Mouse (Mus musculus) ovary, postnatal 14 days (tissue): ENCODE results near the gene Alppl2.

Experiments
- DNase-seq: peaks from one replicate; pipeline ENCODE4 v3.0.0; 2022; ENCODE audit warnings: low spot score

The Alppl2 gene

DNA sequence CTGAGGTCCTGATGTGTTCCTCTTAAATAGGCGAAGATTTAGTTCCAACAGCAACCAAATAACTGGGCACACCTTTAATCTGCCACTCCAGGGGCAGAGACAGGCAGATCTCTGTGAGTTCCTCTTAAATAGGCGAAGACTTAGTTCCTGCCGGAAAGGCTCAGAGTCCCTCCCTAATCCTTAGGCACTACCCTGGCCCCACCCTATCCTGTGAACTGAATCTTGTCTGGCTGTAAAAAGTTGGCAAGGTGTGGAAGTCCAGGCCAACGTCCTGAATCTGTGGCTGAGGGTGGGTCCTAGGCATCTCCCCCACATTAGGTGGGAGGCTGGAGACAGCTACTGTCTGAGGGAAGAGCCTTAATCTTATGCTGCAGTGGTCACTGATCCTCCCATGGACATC lies at the start of gene Alppl2:
Alppl2 (minus strand) TSS at position 101 of the 400 bp plus-strand sequence.
- DNase-seq, result no peak

DNA sequence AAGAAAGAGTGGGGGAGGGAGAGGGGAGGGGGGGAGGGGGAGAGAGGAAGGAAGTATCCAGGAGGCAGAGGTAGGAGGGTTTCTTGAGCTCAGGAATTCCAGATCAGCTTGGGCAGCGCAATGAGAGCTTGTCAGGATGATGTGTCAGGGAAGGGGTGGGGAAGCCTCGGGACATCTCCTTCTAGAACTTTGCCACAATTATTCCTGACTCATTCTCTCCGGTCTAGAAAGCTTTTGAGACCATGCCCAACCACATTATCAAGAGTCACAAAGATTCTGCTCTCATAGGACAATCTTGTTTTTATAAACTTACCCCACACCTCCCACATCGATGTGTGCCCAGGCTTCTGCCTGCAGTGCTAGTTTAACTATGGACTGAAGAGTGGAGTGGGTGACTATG lies 42.1 kb upstream of the Alppl2 start:
- DNase-seq, result no peak

DNA sequence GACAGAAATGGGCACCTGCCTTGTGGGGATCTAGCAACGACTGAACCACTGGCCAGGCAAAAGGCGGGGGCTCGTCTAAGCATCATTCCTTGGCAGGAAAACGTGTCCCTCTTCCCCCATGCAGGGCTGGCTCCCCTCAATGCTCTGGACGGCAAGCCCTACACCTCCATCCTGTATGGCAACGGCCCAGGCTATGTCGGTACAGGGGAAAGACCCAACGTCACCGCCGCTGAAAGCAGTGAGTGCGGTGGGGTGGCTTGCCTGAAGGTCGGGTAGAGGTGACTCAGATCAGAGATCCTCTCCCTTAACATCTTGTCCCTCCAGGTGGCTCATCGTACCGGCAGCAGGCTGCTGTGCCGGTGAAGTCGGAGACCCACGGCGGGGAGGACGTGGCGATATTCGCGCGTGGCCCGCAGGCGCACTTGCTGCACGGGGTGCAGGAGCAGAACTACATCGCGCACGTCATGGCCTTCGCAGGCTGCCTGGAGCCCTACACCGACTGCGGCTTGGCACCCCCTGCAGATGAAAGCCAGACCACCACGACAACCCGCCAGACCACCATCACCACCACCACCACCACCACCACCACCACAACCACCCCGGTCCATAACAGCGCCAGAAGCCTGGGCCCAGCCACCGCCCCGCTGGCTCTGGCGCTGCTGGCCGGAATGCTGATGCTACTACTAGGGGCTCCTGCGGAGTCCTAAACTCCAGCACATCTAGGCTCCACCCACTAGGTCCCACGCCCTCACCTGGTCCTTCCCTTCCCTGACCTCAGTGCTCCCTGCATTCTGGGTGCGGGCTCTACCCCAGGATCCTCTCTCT lies 37.7 kb upstream of the Alppl2 start:
- DNase-seq, result no peak

DNA sequence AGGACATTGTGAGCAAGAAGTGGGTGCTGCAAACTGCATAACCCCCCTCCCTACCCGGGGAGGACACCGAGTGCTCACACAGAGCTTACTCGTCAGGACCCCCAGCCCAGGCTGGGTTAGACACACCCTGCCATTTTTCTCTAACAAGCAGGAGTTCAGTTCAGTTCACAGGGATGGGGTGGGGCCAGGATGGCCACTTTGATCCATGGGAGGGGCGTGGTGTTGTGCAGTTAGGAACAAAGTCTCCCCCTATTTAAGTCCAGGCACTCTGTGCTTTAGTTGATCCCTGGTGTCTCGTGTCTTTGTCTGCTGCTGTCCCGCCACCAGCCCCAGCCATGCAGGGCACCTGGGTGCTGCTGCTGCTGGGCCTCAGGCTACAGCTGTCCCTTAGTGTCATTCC lies 34.9 kb upstream of the Alppl2 start, which contains the start of gene Akp3:
Akp3 (plus strand) TSS at position 301 of the 400 bp plus-strand sequence.
- no peak for DNase-seq

DNA sequence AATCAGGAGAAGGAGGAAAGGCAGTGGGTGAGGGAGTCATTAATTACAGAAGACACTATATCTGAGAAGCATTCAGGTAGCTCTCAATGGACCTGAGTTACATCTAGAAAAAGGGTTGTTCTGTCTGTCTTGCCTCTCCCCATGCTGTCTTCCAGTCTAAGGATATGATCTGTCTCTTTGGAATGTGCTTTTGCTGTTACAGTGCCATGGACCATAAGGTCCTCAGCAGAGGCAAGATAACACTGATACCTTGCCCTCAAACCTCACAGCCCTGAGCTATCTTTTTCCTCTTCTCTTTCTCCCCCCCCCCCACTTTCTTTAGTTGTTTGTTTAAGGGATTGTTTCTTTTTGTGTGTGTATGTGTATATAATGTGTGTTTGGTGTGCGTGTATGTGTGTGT lies 25.1 kb upstream of the Alppl2 start:
- no peak for DNase-seq

DNA sequence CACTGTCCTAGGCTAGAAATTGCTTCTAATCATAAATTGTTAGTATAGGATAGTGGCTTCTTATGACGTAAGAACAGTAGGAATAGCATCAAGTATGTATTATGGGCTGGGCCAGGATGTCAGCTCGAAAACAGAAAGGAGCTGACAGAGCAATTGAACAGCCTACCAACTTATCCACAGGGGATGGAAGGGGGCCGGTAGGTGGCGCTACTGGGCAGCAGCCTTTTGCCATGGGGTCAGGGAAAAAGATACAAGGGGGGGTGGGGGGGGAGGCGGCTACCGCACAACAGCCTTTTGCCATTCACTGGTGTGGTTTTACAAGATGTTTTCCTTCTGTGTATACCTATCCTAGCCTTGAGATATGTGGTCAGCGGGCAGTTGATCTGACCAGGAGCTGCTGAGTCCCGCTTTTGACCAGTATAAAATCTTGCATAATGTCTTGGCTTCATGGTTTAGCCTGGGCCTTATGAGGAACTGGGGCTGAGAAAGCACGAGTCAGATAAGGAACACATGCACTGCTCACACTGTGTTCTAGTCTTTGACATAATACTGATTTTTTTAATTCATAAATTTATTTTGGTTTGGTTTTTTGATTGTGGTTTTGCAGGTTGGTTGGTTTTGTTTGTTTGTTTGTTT lies 22.1 kb upstream of the Alppl2 start:
- DNase-seq, result peak; percentile 22

DNA sequence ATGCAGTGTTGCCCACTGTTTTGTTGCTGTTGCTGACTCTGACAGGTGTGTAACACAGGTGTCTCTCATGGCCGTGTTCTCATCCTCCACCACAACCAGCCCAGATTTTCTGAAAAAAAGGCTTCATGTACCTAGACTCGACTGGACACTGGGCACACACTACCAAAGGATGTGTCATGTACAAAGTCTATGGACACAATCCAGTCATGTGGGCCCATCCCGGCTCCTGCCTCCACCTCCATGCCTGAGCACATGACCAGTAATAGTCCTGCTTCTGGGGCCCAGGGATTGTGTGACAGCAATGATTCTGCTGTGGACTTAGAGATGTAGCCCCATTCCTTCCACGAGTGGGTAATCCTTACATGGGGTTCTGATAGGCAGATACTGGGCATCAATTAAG lies 18.8 kb upstream of the Alppl2 start:
- no peak for DNase-seq

DNA sequence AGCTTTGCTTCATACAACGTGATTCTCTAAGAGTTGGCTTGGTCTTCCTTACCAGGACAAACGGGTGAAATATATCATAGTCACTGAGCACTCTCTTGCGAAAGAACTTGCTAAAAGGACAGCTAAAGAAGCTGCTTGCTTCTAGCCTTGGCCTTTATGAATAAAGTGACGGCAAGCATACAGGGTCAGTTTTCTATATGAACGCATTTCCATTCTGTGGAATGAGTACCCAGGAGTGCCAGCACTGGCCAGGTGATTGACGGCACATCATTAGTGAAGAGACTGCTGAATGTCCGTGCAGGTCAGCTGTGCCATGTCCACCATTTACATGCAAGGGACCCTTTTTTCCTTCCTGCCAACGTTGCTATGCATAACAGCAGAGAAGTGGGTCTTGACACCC lies 16.8 kb upstream of the Alppl2 start:
- DNase-seq, result no peak

DNA sequence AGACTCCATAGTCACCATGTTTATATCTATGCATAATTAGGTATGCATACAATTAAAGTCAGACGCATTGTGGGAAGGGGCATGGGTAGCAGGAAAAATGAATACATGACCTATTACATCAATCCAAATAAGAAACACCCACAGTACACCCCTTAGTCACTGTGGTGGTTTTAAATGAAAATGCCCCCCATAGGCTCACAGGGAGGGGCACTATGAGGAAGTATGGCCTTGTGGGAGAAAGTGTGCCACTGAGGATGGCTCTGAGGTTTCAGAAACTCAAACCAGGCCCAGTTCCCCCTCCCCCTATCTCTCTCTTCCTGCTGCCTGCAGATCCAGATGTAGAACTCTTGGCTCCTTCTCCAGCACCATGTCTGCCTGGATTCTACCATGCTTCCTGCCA lies 14.2 kb upstream of the Alppl2 start:
- DNase-seq, result no peak

DNA sequence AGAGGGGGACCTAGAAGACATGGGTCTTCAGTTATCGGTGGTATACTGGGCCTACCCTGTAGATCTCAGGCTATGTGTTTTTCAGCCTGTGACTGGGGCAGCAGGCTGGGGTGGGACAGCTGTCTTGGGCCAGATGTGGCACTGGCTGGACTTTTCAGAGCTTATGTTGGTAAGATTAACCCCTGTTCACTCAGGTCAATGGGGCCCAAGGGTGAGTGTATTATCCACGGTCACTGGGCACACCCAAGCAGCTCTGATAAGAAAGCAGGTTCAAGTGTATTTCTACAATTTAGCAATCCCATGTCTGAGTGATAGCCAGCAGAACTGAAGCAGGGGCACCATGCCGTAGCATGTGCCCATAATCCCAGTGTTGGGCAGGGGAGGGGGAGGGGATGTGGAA lies 12.4 kb upstream of the Alppl2 start:
- DNase-seq, result no peak

DNA sequence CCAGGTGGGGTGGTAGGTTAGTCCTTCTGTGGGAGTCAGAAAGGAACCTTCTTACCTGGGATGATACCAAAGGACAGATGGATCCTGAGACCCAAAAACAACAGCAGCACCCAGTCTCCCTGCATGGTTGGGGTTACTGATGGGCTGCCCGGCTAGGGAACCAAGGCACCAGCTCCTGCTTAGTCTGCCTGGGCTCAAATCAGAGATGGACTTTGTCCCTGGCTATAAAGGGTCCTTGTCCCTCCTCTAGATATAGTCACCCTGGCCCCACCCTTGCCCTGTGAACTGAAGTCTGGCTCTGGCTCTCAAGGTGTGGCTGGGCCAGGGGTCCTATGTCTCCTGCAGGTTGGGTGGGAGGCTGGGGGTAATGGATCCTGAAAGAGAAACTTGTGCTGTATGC lies 11.7 kb upstream of the Alppl2 start, which contains the start of gene Alpi:
Alpi (minus strand) TSS at position 196 of the 400 bp plus-strand sequence.
- no peak for DNase-seq

DNA sequence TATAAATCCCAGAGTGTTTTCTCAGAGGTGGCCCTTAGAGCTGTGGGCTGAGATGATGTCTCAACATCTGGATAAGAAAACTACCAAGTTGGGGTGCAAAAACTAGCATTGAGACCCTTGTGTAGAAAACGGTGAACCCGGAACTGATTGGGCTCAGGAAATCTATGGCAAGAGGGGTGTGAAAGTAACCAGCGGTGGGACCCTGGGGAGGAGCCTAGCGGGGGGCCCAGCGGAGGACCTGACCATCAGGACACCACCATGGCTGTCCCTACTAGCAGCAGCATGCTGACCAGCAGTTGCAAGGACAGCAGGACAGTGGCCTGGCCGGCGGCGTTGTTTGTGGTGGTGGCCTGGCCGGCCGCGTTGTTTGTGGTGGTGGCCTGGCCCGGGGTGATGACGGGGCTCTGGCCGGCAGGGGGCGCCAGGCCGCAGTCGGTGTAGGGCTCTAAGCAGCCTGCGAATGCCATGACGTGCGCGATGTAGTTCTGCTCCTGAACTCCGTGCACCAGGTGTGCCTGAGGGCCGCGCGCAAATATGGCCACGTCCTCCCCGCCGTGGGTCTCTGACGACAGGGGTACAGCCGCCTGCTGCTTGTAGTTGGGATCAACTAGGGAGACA lies 8.7 kb upstream of the Alppl2 start:
- DNase-seq, result peak; percentile 61

DNA sequence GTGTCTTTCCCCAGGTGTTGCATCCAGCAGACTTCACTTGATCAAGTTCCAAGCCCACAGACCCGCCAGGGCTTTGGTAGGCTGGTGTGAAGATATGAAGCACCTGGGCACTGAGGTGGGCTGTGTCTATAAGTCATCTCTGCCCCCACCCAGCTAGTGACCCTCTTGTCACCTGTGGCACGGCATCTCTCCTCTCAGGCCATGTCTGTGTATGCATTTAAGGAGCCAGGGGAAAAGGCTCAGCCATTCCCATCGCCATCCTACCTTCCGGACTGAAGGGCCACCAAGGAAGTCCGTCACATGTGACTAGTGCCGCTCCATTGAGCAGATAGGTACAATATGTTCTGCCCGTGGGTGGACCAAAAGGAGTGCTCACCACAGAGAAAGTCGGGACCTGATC lies 5.9 kb upstream of the Alppl2 start:
- DNase-seq, result no peak

DNA sequence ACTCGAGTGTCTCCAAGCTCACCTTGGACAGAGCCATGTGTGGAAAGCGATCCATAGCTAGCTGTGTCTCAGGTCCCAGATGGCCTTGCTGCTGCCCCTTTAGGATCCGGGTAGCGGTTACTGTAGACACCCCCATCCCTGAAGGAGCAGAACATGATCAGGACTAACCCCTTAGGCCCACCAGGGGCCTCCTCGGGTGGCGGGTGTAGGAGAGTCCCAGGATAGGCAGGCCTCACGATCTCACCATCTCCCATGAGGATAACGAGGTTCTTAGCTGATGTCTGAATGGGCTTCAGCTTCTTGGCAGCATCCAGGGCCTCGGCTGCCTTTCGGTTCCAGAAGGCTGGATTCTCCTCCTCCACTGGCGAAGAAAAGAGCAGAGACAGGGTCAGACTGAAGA lies 477 bp downstream of the Alppl2 start:
- no peak for DNase-seq

DNA sequence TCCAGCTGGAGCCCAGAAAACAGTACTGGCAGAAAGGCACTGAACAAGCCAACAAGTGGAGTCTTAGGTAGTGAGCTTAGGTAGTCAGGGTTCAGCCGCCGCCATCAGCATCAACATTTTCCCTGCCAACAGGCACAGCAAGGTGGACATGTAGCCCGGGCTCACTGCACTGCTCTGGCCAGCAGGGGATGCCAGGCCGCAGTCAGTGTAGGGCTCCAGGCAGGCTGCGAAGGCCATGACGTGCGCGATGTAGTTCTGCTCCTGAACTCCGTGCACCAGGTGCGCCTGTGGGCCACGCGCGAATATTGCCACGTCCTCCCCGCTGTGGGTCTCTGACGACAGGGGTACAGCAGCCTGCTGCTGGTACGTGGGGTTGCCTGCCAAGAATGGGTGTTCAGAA lies 2.8 kb downstream of the Alppl2 start:
- DNase-seq, result no peak

DNA sequence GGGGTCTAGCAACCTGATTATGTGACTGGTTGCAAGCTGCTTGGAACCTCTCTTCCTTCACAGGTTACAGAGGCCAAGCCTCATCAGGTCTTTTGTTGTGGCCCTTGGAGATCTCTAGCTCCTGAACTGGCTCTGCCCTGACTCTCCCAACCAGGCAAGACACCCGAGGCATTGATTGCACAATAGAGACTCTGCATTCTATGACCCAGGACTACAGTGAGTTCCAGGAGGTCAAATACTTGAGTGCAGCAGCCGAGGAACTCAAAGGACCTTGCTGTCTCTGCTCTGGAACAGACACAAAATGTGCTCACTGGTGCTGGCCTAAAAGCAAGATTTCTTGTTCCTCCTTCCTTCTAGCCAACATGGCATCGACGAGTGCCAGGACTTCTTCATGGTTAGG lies 3.5 kb downstream of the Alppl2 start:
- DNase-seq, result no peak

DNA sequence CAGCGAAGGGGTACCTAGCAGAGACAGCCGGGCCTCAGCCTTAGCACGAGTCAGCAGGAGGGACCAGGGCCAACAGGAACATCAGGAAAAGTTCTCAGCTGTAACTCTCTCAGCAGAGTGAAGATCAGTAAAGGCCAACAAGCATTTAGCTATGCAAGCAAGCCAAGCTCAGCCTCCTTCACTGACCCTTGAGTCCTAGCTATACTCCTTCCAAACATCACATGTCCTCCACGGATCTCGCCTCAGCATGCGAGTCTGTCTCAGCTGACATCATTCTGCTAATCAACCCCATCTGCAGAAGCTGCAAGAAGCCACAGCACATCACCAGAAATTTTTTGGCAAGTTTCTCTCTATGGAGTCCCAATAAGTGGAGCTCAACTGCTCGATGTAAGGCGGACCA lies 16.0 kb downstream of the Alppl2 start:
- DNase-seq, result no peak

DNA sequence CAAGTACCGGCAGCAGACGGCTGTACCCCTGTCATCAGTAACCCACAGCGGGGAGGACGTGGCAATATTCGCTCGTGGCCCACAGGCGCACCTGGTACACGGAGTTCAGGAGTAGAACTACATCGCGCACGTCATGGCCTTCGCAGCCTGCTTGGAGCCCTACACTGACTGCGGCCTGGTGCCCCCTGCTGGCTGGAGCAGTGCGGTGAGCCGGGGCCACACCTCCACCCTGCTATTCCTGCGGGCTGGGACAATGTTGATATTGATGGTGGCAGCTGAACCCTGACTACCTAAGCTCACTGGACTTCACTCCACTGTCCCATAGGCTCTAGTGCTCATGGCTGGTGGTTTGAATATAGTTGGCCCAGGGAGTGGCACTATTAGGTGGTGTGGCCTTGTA lies 19.0 kb downstream of the Alppl2 start:
- DNase-seq, result peak; percentile 13

DNA sequence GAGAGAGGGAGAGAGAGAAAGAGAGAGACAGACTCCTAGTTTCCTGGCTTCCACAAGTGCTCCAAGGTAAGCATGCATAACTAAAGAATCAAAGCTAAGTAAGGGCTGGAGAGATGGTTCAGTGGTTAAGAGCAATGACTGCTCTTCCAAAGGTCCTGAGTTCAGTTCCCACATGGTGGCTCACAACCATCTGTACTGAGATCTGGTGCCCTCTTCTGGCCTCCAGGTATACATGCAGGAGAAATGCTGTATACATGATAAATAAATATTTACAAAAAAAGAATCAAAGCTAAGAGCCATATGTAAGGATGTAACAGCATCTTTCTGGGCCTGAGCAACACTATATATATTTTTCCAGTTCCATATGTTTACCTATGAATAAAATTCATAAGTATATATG lies 28.8 kb downstream of the Alppl2 start:
- no peak for DNase-seq

DNA sequence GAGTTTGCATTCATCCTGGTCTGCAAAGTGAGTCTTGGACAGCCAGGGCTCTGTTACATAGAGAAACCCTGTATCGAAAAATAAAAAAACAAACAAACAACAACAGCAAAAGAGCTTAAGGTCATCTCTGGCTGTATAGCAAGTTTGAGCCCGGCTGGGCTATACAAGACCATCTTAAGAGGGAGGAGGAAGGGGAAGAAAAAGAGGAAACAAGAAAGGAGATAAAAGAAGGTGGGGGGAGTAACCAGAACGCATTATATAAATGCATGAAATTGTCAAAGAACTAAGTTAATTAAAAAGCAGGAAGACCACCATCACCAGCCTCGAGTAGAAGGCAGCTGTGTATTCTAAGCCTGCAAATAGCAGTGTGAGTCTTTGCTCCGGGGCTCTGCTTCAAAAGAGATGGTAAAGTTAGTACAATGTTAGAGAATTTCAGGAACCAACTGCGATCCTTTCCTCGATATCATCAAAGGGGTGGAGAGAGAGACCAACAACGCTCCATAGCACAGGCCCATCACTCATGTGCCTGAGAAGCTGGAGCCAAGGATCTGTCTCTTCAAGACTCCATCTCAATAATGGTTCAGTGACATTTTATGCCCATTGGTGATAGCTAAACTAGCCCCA lies 30.6 kb downstream of the Alppl2 start:
- no peak for DNase-seq

DNA sequence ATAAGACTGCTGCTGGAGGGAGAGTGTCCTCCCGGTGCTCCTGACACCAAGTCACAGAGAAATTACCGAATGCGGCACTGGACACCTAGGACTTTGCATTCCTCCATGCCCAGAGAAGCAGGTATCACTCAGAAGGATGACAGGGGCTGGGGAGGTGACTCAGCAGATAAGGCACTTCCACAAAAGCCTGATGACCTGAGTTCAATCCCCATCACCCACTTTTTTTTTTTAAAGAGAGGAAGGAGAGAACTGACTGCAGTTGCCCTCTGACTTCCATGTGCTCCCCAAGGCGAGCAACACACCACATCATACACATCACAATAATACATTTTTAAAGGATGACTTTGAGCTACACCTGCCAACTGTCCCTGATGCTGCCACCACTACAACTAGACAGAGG lies 32.7 kb downstream of the Alppl2 start:
- DNase-seq, result no peak

DNA sequence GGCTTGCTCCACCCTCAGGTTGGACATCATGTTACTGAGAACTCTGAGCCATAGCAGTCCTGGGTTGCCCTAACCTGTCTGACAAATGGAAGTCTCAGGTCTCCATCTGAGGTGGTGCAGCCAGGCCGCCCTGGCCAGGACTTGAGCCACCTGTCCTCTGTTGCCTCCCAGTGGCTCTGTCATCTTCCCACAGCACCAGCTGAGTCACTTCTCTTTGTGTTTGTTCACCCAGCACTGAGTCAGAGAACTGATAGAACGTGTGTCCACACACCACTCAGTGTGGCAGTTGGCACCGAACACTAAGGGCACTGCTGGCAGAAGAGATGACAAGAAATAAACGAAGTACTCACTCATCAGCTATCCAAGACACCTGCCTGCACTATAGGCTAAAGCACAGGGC lies 38.4 kb downstream of the Alppl2 start:
- no peak for DNase-seq

DNA sequence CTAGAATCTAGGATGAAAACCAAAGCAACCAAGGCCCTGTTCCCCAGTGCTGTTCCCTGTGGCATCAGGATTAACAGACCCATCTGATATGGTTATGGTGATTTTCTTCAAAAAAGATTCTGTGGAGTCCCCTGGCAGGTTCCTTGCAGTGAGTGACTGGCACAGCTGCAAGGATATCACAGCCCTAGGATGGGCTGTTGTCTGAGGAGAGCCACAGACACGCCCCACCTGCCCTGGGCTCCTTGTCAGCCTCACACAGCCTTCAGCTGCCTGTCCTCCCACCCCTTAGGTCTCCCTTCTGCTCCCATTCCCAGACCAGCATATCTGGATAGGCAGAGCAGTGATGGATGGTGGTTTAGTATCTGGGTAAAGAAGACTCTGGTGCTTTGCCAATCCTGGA lies 39.0 kb downstream of the Alppl2 start:
- DNase-seq, result no peak
